Mouse (Mus musculus) kidney, postnatal 0 days (tissue): ENCODE measurements around the gene Rtp3. TPM values are rescaled to one million over a fixed set of nuclear protein-coding genes. Genes with fewer than 3 reads are reported as not detected.

Experiments
- ATAC-seq: fragments of 200-750 bp; cut with Nextera tagmentation; replicated peaks from 2 replicates; pipeline ENCODE4 v1.8.0; 2017; ENCODE audit warnings: low read depth, moderate number of reproducible peaks, moderate TSS enrichment, moderate library complexity; ENCODE audit not compliant: low FRiP score
- DNase-seq: peaks from one replicate; pipeline ENCODE4 v3.0.0-alpha.2; 2016; ENCODE audit warnings: low spot score
- H3K27ac ChIP-seq: fragments of 300-500 bp; sonication (generic); 2 replicates; pipeline ENCODE4 v1.5.1; 2014; ENCODE audit warnings: mild to moderate bottlenecking
- H3K27me3 ChIP-seq: fragments of 300-500 bp; sonication (generic); 2 replicates; pipeline ENCODE4 v1.6.1; 2014; ENCODE audit warnings: low read length, mixed read lengths; ENCODE audit not compliant: insufficient read depth
- H3K36me3 ChIP-seq: fragments of 300-500 bp; sonication (generic); 2 replicates; pipeline ENCODE4 v1.6.1; 2014; ENCODE audit warnings: low read length, mixed read lengths; ENCODE audit not compliant: insufficient read depth
- H3K4me1 ChIP-seq: fragments of 300-500 bp; sonication (generic); replicated peaks from 2 replicates; pipeline ENCODE4 v1.6.1; 2014; ENCODE audit warnings: antibody characterized with exemption, low read length, mixed read lengths; ENCODE audit not compliant: insufficient read depth
- H3K4me2 ChIP-seq: fragments of 300-500 bp; sonication (generic); 2 replicates; pipeline ENCODE4 v1.6.1; 2014; ENCODE audit warnings: mild to moderate bottlenecking, low read length, moderate library complexity, mixed read lengths
- H3K4me3 ChIP-seq: fragments of 300-500 bp; sonication (generic); replicated peaks from 2 replicates; pipeline ENCODE4 v1.5.1; 2014; ENCODE audit warnings: low read depth, low read length
- H3K9ac ChIP-seq: fragments of 300-500 bp; sonication (generic); 2 replicates; pipeline ENCODE4 v1.6.1; 2014; ENCODE audit warnings: low read depth, low read length
- H3K9me3 ChIP-seq: fragments of 300-500 bp; sonication (generic); replicated peaks from 2 replicates; pipeline ENCODE4 v1.6.1; 2016; ENCODE audit warnings: low read length, inconsistent platforms, mixed read lengths
- CTCF ChIP-seq: IDR thresholded peaks from 2 replicates; pipeline ENCODE4 v1.5.1; 2016; ENCODE audit warnings: antibody characterized with exemption, low read depth, mild to moderate bottlenecking, moderate library complexity
- WGBS: fragments of 180-500 bp; shearing (Covaris S2); extraction: QIAGEN DNeasy Blood & Tissue Kit; methylation state at CpG from one replicate; pipeline ENCODE4 v1.1.7; 2014; 5-methylcytosine and 5-hydroxymethylcytosine counted together
- polyA plus RNA-seq: library from polyadenylated mRNA; unstranded; fragments of >200 nt; fragmentation: Nextera tagmentation; extraction: Ambion mirVana; gene quantifications from 2 replicates; pipeline ENCODE4 v1.2.1, GENCODE M21; 2015

Rtp3 gene
- polyA plus RNA-seq, 1 experiment from 2014 or later, result 0.89 TPM

DNA sequence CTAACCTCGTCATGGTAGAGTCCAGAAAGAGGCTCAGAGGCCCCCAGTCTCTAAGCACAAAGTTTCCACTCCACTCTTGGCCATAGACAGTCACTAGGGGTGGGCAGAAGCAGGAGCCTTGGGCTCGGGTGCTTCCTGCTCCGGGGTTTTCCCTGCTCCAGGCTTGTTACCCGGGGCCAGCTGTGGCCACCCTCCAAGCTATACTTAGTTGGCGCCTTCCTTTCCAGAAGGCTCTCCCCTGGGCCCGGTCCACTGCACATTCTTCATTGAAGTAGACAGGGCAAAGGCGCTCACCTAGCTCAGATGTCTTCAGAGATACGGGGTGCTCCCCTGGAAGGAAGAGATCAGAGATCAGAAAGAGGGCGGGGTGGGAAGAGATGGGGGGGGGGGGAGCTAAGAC lies 21.2 kb upstream of the Rtp3 start:
- ATAC-seq, result no peak
- DNase-seq, result peak; percentile 22

DNA sequence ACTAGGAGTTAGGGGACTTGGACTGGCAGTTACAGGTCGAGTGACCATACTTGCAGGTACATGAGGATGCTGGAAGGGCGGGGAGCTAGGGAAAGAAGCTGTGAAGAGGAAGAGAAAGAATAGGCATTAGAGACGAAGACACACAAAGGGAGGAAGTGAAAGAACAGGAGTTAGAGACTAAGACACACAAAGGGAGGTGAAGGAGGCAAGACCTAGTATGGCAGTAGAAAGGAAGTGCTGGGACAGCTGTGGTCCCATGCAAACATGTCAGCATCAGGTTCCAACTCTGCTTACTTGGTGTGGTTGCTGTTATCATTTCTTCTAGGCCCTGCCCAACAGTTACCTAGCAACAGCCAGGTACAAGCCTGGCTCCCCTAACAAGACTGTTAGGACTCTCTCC lies 19.4 kb upstream of the Rtp3 start:
- DNase-seq (no peak), ATAC-seq (no peak)
- Histone ChIP-seq H3K4me1 (no peaks in the 10 kb centered on the region), H3K9me3 (no peaks in the 10 kb centered on the region), H3K4me2 (no peak overlapping the region), H3K9ac (no peak overlapping the region), H3K27me3 (no peaks in the 10 kb centered on the region), H3K36me3 (no peaks in the 10 kb centered on the region), H3K4me3 (no peak overlapping the region), H3K27ac (no peak overlapping the region)
- 59% methylated on average over 3 of the region's 3 CpGs for WGBS
- no peak for TF ChIP-seq CTCF

More for the DNA sequence above, 21.2 kb upstream of the Rtp3 start:
- no peaks in the 10 kb centered on the region for H3K4me1 ChIP-seq
- no peak overlapping the region for H3K27ac ChIP-seq
- no peak overlapping the region for H3K9ac ChIP-seq
- WGBS, result 52% methylated on average over 9 of the region's 9 CpGs
- no peaks in the 10 kb centered on the region for H3K27me3 ChIP-seq
- H3K36me3 ChIP-seq, result no peaks in the 10 kb centered on the region
- no peaks in the 10 kb centered on the region for H3K9me3 ChIP-seq
- H3K4me3 ChIP-seq, result no peak overlapping the region
- TF ChIP-seq CTCF, result no peak
- no peak overlapping the region for H3K4me2 ChIP-seq

DNA sequence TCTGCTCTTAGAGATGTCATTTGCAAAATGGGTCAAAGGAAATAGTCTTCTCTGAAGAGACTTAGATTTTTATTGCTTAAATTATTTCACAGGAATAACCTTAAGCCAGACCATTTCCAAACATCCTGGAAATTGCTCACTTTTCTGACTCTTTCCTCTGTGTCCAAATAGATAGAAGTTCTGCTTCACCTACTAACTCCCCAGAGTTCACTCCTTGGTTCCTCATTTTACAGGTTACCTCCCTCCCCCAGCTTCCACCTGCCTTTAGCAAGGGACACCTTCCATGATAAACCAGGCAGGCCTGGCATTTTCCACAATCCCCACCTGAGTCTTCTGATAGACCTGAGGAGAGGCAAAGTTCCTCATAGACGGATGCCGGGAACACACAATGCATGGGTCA lies 16.2 kb upstream of the Rtp3 start:
- WGBS, result 96% methylated on average over 2 of the region's 2 CpGs

DNA sequence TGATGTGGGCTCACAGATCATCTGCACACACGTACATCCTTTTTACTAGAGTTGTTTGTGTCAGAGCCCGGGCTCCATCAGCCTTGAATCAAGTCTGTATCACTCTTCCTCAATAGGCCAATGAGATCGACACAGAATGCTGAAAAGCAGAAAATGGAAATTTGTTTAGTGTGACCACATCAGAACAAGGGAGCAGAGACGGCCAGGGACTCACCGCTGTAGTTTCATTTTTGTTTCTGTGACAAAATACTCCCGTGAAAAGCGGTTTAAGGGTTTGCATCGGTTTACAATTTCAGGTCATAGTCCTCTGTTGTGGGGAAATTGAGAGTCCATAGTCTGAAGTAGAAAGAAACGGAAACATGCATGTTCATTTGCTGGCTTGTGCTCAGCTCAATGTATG lies 12.9 kb upstream of the Rtp3 start:
- 92% methylated on average over 9 of the region's 9 CpGs for WGBS
- Histone ChIP-seq H3K27ac (no peak overlapping the region), H3K4me1 (no peaks in the 10 kb centered on the region), H3K27me3 (no peaks in the 10 kb centered on the region), H3K9me3 (no peaks in the 10 kb centered on the region), H3K4me3 (no peak overlapping the region), H3K4me2 (no peak overlapping the region), H3K36me3 (no peaks in the 10 kb centered on the region), H3K9ac (no peak overlapping the region)
- ATAC-seq (no peak), DNase-seq (no peak)
- no peak for TF ChIP-seq CTCF

More for the DNA sequence above, 16.2 kb upstream of the Rtp3 start:
- H3K27ac ChIP-seq, result no peak overlapping the region
- no peak for TF ChIP-seq CTCF
- no peaks in the 10 kb centered on the region for H3K4me1 ChIP-seq
- H3K9ac ChIP-seq, result no peak overlapping the region
- no peaks in the 10 kb centered on the region for H3K27me3 ChIP-seq
- no peak for DNase-seq
- no peak overlapping the region for H3K4me2 ChIP-seq
- no peak overlapping the region for H3K4me3 ChIP-seq
- H3K36me3 ChIP-seq, result no peaks in the 10 kb centered on the region
- no peaks in the 10 kb centered on the region for H3K9me3 ChIP-seq
- no peak for ATAC-seq

DNA sequence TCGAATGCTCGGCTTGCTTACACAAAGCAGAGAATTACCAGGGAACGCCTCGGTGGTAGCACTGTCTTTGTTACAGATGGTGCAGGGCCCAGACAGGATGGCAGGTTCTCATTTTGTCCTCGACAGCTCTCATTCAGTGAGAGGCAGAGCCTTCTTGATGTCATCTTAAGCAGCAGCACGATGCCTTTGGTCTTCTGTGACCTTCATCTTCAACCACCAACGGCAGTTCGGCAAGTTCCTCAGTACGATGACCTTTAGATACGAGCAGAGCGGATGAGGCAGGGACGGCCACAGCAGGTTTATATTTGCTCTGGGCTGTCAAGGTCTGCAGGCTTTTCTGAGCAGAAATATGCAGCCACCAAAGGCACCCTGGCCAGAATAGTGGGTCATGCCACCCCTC lies 11.2 kb upstream of the Rtp3 start:
- Histone ChIP-seq H3K36me3 (no peaks in the 10 kb centered on the region), H3K4me1 (no peaks in the 10 kb centered on the region), H3K4me3 (no peak overlapping the region), H3K9ac (no peak overlapping the region), H3K27me3 (no peaks in the 10 kb centered on the region), H3K9me3 (no peaks in the 10 kb centered on the region), H3K27ac (no peak overlapping the region), H3K4me2 (no peak overlapping the region)
- WGBS, result 78% methylated on average over 12 of the region's 12 CpGs
- TF ChIP-seq CTCF, result no peak
- DNase-seq (no peak), ATAC-seq (no peak)

DNA sequence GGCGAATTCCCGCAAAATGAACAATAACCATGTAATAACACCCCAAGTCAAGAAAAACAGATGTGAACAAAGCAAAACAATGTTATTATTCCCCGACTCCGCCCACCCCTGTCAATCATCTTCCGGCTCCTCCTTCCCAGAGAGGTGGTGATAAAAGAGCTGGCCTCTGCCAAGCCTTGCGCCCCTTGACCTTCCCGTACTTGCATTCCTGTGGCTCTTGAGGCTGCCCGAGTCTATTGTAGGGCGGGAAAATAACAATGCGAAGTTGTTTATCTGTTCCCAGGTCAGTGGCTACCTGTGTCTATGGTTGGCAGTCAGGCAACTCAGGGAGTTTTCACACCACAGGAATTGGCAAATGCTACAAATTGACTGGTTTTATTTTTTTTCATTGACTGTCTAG lies 9.5 kb upstream of the Rtp3 start:
- no peaks in the 10 kb centered on the region for H3K4me1 ChIP-seq
- H3K9me3 ChIP-seq, result no peaks in the 10 kb centered on the region
- no peak overlapping the region for H3K9ac ChIP-seq
- H3K36me3 ChIP-seq, result no peaks in the 10 kb centered on the region
- peak; percentile 15 for DNase-seq
- no peak overlapping the region for H3K4me3 ChIP-seq
- 69% methylated on average over 10 of the region's 10 CpGs for WGBS
- no peaks in the 10 kb centered on the region for H3K27me3 ChIP-seq
- no peak for ATAC-seq
- no peak overlapping the region for H3K27ac ChIP-seq
- no peak for TF ChIP-seq CTCF
- no peak overlapping the region for H3K4me2 ChIP-seq

DNA sequence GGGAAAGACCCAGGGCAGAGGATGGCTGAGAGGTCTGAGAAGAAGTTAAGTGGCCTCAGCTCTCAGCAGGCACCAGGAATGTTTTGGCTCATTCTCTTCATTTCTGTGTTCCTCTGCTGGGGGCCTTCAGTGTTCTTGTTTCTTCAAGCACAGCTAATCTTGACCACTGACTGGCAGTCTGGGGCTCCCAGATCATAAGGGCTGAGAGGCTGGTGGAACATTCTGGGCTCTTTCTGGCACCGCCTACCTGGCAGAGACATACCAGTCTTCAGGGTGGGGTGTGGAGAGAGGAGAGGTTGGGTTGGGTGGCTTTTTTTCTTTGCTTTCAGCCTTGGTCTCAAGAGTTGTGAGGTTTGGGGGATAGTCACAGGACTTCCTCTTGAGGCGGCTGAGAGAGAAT lies 8.7 kb upstream of the Rtp3 start:
- Histone ChIP-seq H3K27ac (no peak overlapping the region), H3K4me1 (no peaks in the 10 kb centered on the region), H3K9ac (no peak overlapping the region), H3K4me2 (no peak overlapping the region), H3K9me3 (no peaks in the 10 kb centered on the region), H3K4me3 (no peak overlapping the region), H3K36me3 (no peaks in the 10 kb centered on the region), H3K27me3 (no peaks in the 10 kb centered on the region)
- TF ChIP-seq CTCF, result no peak
- DNase-seq, result no peak
- WGBS, result 82% methylated on average over 2 of the region's 2 CpGs
- no peak for ATAC-seq
